Mouse (Mus musculus) cerebellum, postnatal 10 days (tissue): ENCODE data around the gene Gorasp1.

ENCODE experiments used
- DNase-seq, 2 experiments: peaks; one replicate each; pipeline ENCODE4 v3.0.0; 2021; ENCODE audit warnings: mixed read lengths in 2 of 2

The Gorasp1 gene

GRCm38 (mm10) chr9:119972166-119972565, 34.8 kb upstream of the Gorasp1 start:
- peak; percentile 54 to 63 for DNase-seq

DNA sequence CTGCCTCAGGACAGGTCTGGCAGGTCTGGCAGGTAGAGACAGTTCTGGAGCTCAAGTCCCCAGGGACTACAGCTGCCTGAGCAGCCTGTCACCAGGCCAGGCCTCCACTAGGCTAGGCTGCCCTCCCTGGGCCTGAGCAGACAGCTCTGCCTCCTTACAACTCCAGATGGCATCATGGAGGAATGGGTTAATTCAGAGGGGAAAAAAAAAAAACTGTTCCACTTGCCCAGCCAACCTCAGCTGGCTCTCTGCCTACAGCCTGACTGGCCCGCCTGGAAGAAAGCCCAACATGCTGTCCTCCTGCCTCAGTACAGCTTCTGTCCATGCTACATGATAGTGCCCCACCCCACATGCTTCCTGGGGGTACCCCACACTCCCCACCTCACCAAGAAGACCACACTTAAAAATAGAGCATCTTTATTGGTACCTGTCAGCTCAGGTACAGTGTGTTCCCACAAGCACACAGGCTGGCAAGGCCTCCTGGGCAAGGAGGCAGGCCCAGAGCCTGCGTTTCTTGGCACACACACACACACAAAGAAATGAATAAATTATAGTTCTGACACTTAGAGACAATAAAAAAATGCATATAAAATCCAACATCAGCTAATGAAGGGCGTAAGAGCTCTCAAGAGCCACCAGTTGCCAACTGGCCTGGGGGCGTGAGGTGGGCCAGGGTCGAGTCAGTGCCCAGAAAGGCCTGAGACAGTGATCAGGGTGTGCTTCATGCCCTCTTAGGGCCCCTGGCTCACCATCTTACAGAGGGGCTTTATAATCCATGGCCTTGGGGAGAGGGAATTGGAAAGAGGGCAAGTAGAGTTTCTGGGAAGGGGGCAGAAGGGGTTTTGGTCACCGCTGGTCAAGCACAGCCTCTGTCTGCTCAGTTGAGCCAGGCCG, 33.6 kb upstream of the Gorasp1 start:
- DNase-seq = peak; percentile 97 to 98

DNA sequence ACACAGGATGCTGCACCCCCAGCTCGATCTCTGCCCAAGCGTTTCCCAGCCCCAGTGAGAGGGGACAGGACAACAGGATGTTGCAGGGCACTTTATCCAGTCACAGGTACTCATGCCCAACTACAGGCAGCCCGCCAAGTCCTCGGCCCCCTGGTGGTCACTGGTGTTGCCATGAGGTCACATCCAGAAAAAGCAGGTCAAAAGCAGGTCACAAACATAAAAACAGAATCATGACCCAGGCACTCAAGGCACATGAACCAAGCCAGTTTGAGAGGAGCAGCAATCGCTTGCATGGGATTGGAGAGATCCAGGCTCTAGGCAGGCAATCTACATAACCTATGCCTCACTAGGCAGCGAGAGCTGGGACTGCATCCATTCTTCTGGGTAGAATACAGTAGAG, 32.9 kb upstream of the Gorasp1 start:
- DNase-seq = peak; percentile 84 to 87

DNA sequence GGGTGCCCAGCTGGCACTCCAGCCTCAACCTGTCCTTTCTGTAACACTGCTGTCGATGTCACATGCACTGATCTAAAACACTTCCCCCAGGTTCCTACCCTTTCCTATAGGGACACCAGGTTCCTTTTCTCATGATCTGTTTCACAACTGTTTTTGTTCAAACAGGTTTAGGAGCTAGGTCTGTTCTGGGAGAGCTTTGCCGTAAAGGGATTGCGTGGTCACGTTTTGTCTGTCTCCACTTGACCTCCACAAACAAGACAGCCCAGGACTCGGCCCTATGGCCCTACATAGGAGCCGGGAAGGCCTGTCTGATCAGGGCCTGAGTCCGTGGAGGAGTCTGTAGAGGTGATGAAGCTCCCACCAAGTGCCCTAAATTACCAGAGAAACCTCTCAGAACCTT, 32.4 kb upstream of the Gorasp1 start:
- DNase-seq = no peak

DNA sequence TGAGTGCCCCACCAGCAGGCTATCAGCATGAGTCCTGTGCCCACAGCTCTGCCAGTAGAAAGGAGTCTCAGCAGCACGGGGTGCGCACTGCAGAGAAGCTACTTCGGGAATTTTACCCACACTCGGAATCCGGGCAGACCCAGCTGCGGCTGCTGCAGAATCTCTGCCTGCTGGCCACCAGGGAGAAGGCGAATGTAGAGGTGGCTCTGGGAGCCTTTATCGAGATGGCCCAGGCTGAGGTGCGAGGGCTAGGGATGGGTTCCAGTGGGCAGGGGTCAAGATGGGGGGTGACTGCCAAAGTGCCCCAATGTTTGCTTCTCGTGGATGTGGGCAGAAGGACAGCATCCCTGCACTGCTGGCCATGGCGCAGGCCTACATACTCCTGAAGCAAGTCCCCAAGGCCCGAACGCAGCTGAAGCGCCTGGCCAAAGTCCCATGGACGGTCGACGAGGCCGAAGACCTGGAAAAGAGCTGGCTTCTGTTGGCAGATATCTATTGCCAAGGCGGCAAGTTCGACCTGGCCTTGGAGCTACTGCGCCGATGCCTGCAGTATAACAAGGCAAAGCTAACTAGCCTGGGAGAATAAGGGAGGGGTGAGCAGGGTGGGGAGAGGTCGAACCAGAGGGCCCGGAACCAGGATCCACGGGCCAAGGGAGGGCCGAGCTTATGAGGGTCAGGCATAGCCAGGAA, 29.0 kb upstream of the Gorasp1 start:
- DNase-seq = peak; percentile 58 to 65

DNA sequence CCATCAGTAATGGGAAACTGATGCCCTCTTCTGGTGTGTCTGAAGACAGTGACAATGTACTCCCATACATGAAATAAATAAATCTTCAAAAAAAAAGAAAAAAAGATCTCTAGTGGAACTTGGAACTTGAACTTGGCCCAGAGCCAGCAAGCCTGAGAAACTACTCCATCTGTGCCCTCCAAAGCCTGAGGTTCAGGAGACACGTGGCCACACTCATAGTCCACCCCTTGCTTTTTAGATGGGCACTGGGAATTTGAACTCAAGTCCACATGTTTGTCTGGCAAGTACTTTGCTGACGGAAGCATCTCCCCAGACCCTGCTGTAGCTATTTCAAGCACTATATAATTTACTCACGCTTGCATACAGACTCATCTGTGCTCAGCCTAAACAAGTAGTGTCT, 27.8 kb upstream of the Gorasp1 start:
- DNase-seq = peak; percentile 56 to 57

DNA sequence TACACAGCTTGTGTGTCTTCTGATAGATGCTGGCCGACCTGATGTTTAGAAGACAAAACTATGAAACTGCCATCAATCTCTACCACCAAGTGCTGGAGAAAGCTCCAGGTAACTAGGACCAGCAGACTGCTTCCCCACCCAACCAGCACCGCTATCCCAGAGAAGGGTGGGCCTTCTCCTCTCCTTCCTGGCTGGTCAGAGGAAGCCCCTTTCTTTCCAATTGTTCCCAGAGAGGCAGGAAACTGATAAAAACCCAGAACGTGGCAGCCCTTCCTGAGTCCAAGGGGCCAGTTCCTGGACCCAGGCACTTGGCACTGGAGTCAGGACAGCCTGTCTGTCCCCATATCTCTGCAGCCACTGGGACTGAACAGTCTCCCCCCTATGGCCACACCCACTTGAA, 26.8 kb upstream of the Gorasp1 start:
- no peak for DNase-seq

GRCm38 (mm10) chr9:119962987-119963667, 25.8 kb upstream of the Gorasp1 start:
- peak; percentile 81 for DNase-seq

DNA sequence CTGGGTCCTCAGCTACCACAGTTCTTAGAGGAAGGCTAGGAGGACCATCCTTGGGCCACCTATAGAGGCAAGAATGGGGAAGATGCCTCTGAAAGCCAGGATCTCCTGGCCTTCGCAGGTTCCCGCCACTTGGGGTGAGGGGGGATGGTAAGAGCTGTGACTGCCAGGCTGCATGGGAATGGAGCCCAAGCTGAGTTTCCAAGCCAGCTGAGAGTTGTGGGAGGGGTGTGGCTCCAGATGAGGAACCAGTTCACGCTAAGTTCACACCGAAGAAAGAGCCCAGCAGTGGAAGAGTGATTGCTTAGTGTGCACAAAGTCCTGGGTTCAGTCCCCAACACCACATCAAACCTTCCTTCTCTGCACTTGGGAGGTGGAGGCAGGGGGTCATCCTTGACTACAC, 24.9 kb upstream of the Gorasp1 start:
- DNase-seq = no peak

GRCm38 (mm10) chr9:119958835-119959234, 21.5 kb upstream of the Gorasp1 start:
- DNase-seq = no peak

GRCm38 (mm10) chr9:119951388-119951787, 14.0 kb upstream of the Gorasp1 start:
- DNase-seq = no peak

GRCm38 (mm10) chr9:119950434-119950833, 13.1 kb upstream of the Gorasp1 start:
- peak in 1 of 2 experiments; percentile 53 for DNase-seq

DNA sequence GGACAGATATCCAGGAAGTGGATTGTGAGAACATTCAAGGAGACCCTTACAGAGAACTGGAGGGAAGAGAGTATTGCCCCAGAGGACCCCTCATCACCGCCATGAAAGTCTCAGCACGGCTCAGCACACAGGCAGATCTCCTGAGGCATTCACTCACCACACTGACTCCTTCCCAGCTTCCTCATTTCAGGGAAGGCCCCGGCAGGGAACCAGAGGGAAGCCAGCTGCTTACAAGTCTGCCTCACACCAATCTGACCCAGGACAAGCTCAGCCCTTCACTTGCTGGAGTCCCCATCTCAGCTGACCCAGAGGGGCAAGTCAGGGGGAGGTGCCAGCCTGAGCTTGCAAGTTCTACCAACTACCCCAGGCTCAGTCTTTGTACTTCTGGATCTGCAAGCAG, 11.4 kb upstream of the Gorasp1 start:
- no peak for DNase-seq

- peak in 1 of 2 experiments; percentile 49 for DNase-seq
Observed at GRCm38 (mm10) chr9:119945173-119945900, 8.0 kb upstream of the Gorasp1 start.

DNA sequence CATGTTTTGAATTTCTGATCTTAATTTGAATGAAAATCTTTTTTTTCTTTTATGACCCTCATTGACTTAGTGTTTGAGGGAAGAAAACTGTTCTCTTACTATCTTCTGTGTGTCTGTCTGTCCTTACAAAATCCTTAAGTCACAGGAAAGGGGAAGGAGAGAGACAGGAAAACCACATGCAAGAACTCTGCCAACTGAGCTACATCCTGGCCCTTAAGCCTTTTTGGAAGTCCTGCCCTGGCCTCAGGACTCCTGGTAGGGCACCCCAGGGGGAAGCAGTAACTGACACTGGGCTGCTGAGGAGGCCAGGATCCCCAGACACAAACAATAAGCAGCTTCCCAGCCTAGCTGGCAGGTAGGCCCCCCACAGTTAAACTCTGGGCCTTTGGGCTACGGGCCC, 6.0 kb upstream of the Gorasp1 start:
- no peak for DNase-seq

- peak; percentile 72 to 81 for DNase-seq
Observed at GRCm38 (mm10) chr9:119941861-119942260, 4.5 kb upstream of the Gorasp1 start.

- DNase-seq = peak in 1 of 2 experiments; percentile 29
Observed at GRCm38 (mm10) chr9:119941407-119941806, 4.0 kb upstream of the Gorasp1 start.

DNA sequence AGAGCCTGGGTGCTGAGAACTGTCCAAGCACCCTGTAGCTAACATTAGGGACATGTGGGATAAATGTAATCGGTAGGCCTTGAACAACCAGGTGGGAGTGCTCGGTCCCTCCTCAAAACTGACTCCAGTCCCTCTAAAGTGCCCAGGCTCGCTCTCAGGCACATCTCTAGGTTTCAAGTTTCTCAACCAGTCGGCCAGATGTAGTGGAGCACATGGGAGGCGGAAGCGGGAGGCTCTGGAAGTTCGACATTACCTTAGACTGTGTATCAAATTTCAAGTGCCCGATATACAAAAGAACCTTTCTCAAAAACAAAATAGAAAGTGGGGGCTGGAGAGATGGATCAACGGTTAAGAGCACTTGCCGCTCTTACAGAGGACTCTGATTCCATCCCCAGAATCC, 2.3 kb upstream of the Gorasp1 start:
- no peak for DNase-seq

- no peak for DNase-seq
Observed at GRCm38 (mm10) chr9:119938496-119938895, 1.1 kb upstream of the Gorasp1 start.

DNA sequence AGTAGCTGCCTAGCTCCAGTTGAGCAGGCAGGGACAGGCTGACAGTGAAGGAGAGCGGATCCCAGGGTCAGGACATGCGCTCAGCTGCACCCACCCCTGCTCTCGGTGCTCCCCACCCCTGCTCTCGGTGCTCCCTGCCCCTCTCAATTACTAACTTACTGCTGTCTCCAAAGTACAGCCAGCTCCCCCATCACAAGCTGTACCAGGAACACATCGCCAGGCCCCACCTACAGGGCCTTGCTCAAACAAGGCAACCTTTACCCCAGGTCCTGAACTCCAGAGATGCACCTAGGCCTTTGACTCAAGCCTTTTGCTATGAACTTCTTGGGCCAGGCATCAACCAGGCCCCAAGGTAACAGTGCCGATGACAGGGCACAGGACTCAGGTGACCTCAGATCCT, 3.7 kb downstream of the Gorasp1 start:
- no peak for DNase-seq

- no peak for DNase-seq
Observed at GRCm38 (mm10) chr9:119932358-119932757, 5.0 kb downstream of the Gorasp1 start.

DNA sequence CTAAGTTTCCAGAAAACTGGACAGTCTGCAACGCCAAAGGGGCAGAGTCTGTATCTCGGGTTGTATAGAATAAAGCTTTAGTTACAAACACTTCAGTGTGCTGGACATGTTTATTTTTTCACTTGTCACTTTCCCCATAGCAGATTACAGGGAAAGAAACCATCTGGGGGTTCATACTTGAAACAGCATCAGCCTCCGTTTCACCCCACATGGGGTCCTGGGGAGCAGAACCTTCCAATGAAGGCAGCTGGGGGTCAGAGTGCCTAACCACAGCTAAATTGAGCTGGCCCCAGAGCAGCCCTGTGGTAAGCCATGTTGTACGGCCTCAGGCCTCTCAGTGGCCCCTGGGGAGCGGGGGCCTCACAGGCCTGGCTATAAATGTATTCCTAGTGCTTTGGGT, 10.9 kb downstream of the Gorasp1 start:
- no peak for DNase-seq

DNA sequence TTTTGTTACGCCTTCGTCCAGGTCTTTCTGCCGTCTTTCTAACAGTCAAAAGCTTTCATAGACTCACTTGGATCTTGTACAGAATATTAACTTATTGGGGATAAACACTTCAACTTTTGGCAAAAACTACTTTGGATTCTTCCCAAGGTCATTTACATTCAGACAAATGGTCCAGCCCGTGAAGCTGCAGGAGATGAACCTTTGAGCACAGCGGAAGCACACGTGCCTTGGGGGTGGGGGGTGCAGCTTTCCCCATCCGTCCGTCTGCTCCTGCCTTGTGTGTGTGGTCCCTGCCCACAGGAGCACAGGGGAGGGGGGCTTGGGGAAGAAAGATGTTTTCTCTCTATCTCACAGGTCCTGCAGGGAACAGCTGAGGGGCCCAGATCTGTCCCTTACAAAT, 11.6 kb downstream of the Gorasp1 start:
- peak in 1 of 2 experiments; percentile 40 for DNase-seq
